Mouse (Mus musculus): ENCODE measurements around the gene Chchd3. TPM values are rescaled to one million over a fixed set of nuclear protein-coding genes. Genes with fewer than 3 reads are reported as not detected.

Gene Chchd3
- 78.8 and 79.7 TPM in 2 replicates for polyA plus RNA-seq (2015; fragmentation: Nextera tagmentation; extraction: Ambion mirVana)

DNA sequence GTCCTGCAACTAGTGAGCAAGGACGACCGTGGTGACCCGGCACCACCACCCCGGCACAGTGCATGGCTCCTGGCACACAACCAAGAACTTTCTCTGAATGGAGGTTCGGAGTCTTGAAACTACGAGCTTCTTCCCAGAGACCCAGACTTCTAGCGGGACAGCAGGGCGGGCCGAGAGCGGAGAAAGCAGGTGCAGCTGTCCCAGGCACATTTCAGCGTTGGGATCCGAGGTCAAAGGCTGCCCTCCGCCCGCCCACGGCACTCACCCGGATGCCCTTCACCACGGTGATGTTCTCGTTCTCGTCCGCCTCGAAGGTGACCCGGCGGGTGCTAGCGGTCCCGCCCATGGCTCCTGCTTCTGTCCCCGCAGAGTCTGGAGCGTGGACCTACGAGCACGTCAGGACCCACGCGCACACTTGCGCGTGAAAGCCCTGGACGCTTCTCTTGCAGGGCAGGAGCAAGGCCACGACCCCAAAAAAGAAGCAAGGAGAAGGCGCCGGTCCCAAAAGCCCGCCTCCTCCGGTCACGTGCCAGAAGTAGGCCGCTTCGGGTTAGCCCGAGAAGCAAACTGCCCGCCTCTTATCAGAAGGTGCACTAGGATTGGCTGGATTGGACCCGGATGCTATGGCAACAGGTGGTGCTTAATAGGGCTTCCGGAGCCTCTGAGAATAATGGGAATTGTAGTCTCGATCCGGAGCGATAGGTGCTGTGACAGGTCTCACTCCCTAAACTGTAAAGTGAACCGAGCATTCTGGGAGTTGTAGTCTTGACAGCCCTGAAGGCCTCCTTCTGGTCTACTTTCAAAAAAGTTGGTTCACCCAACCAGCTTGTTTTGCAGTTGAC lies at the start of gene Chchd3:
Gene Chchd3, minus strand, starts transcription at position 526 of the 842 bp plus-strand sequence.
- WGBS (ENCODE audit: insufficient replicate concordance) = 0% methylated on average over 48 of the region's 50 CpGs
- peak; percentile 95 for DNase-seq
- peaks cover 10% of the 10 kb centered on the region for H3K4me1 ChIP-seq (ENCODE audit: insufficient read depth)
- H3K27ac ChIP-seq (ENCODE audit: low read depth) = peak within 1 kb of the TSS; percentile 87
- H3K4me3 ChIP-seq (ENCODE audit: low read depth, low read length) = peak within 1 kb of the TSS; percentile 90
- no peaks in the 10 kb centered on the region for H3K9me3 ChIP-seq (ENCODE audit: low read length)
- no peaks in the 10 kb centered on the region for H3K27me3 ChIP-seq (ENCODE audit: insufficient read depth, low read length)
- no peaks in the 10 kb centered on the region for H3K36me3 ChIP-seq (replicated peaks; ENCODE audit: insufficient read depth, low read length)
- H3K4me2 ChIP-seq (ENCODE audit: low read depth, low read length) = peak within 1 kb of the TSS; percentile 81
- TF ChIP-seq EP300 (IDR thresholded peaks at IDR 0.05; ENCODE audit: low read depth) (0 out of 2 replicates have a peak, but pooled peaks have one; percentile 29), CTCF (IDR thresholded peaks at IDR 0.05; ENCODE audit: low read depth) (no peak)
- ATAC-seq = peak; percentile 99
- H3K9ac ChIP-seq (replicated peaks) = peak within 1 kb of the TSS; percentile 80

- 71% methylated on average over 6 of the region's 6 CpGs for WGBS (ENCODE audit: insufficient replicate concordance)
Measured at GRCm38 (mm10) chr6:33104661-33105060, 44.6 kb upstream of the Chchd3 start.

DNA sequence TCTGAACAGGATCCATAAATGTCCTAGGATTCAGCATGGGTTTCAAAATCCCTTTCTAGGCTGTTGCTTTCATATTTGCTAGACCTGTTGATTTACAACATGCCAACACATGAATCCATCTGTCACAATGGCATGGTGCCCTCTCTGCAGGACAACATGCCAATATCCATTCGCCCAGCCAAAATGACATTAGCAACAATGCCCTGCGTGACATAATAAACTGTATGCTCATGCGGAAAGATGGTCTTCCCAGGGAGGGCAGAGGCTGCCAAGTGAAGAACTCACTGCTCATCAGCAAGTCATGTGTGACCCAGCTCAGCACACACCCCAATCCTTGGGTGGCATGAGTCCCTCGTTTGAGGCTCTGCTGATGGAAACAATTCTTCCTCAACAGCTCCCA lies 38.8 kb upstream of the Chchd3 start:
- Histone ChIP-seq H3K4me2 (ENCODE audit: low read depth, low read length) (no peak overlapping the region), H3K27me3 (ENCODE audit: insufficient read depth, low read length) (no peaks in the 10 kb centered on the region), H3K9ac (replicated peaks) (no peak overlapping the region), H3K4me1 (ENCODE audit: insufficient read depth) (no peaks in the 10 kb centered on the region), H3K4me3 (ENCODE audit: low read depth, low read length) (no peak overlapping the region), H3K9me3 (ENCODE audit: low read length) (no peaks in the 10 kb centered on the region), H3K27ac (ENCODE audit: low read depth) (no peak overlapping the region), H3K36me3 (replicated peaks; ENCODE audit: insufficient read depth, low read length) (no peaks in the 10 kb centered on the region)
- ATAC-seq (no peak), DNase-seq (no peak)
- no peak for TF ChIP-seq EP300 (IDR thresholded peaks at IDR 0.05; ENCODE audit: low read depth)
- TF ChIP-seq CTCF (IDR thresholded peaks at IDR 0.05; ENCODE audit: low read depth) = no peak
- 72% methylated on average over 4 of the region's 4 CpGs for WGBS (ENCODE audit: insufficient replicate concordance)

More at GRCm38 (mm10) chr6:33104661-33105060, 44.6 kb upstream of the Chchd3 start:
- DNase-seq (no peak), ATAC-seq (no peak)
- H3K9me3 ChIP-seq (ENCODE audit: low read length) = no peaks in the 10 kb centered on the region
- H3K4me2 ChIP-seq (ENCODE audit: low read depth, low read length) = no peak overlapping the region
- H3K27ac ChIP-seq (ENCODE audit: low read depth) = no peak overlapping the region
- H3K9ac ChIP-seq (replicated peaks) = no peak overlapping the region
- no peak for TF ChIP-seq EP300 (IDR thresholded peaks at IDR 0.05; ENCODE audit: low read depth)
- no peak for TF ChIP-seq CTCF (IDR thresholded peaks at IDR 0.05; ENCODE audit: low read depth)
- H3K36me3 ChIP-seq (replicated peaks; ENCODE audit: insufficient read depth, low read length) = no peaks in the 10 kb centered on the region
- no peaks in the 10 kb centered on the region for H3K4me1 ChIP-seq (ENCODE audit: insufficient read depth)
- H3K27me3 ChIP-seq (ENCODE audit: insufficient read depth, low read length) = no peaks in the 10 kb centered on the region
- H3K4me3 ChIP-seq (ENCODE audit: low read depth, low read length) = no peak overlapping the region

DNA sequence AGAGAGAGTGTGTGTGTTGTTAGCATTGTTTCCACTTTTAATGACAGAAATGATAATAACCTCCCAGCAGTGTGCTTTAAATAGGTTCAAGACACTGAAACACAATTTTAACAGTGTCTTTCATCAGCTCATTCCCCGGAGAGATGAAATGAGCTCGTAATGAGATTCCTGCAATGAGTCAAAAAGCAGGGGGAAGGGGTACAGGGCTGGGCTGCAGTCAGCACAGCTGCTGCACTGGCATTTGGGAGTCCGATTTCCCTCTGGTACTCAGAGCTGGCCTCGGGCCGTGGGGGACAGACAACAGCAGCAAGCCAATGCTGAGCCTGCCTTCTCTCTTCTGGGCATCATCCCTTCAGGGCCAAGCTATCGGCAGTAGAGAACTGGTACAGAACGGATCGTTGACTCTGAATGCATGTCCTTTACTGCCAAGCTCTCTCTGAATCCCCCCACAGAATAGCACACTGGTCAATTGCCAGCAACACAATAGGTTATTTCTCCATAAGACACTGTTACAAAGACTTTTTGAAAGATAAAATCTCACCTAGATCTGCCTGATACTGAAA lies 34.7 kb upstream of the Chchd3 start:
- no peaks in the 10 kb centered on the region for H3K27me3 ChIP-seq (ENCODE audit: insufficient read depth, low read length)
- no peak overlapping the region for H3K9ac ChIP-seq (replicated peaks)
- H3K4me1 ChIP-seq (ENCODE audit: insufficient read depth) = no peaks in the 10 kb centered on the region
- H3K4me3 ChIP-seq (ENCODE audit: low read depth, low read length) = no peak overlapping the region
- H3K36me3 ChIP-seq (replicated peaks; ENCODE audit: insufficient read depth, low read length) = no peaks in the 10 kb centered on the region
- H3K27ac ChIP-seq (ENCODE audit: low read depth) = no peak overlapping the region
- H3K4me2 ChIP-seq (ENCODE audit: low read depth, low read length) = no peak overlapping the region
- no peak for ATAC-seq
- no peak for TF ChIP-seq CTCF (IDR thresholded peaks at IDR 0.05; ENCODE audit: low read depth)
- TF ChIP-seq EP300 (IDR thresholded peaks at IDR 0.05; ENCODE audit: low read depth) = no peak
- no peak for DNase-seq
- no peaks in the 10 kb centered on the region for H3K9me3 ChIP-seq (ENCODE audit: low read length)
- 77% methylated on average over 8 of the region's 8 CpGs for WGBS (ENCODE audit: insufficient replicate concordance)

DNA sequence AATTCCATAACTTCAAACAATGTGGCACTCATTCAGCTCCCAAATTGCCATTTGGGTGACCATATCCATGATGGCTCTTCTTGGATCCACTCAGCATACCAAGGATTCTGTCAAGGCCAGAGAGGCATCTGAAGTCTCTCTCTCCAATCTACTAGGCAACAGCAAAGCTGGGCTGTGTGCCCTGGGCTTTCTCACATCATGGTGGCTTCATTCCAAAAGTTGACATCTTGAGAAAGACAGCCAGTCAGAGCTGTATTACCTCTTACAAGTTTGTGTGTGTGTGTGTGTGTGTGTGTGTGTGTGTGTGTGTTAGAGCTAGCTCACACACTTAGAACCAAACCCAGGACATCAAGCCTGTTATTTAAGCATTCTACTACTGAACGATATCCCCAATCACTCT lies 20.1 kb upstream of the Chchd3 start:
- no peak overlapping the region for H3K4me2 ChIP-seq (ENCODE audit: low read depth, low read length)
- no peak overlapping the region for H3K9ac ChIP-seq (replicated peaks)
- H3K4me3 ChIP-seq (ENCODE audit: low read depth, low read length) = no peak overlapping the region
- no peaks in the 10 kb centered on the region for H3K36me3 ChIP-seq (replicated peaks; ENCODE audit: insufficient read depth, low read length)
- no peaks in the 10 kb centered on the region for H3K27me3 ChIP-seq (ENCODE audit: insufficient read depth, low read length)
- H3K4me1 ChIP-seq (ENCODE audit: insufficient read depth) = no peaks in the 10 kb centered on the region
- ATAC-seq (no peak), DNase-seq (no peak)
- 74% methylated on average over 1 of the region's 1 CpGs for WGBS (ENCODE audit: insufficient replicate concordance)
- peaks cover 6% of the 10 kb centered on the region; the same call in 1 of the 2 replicates for H3K9me3 ChIP-seq (ENCODE audit: low read length)
- TF ChIP-seq CTCF (IDR thresholded peaks at IDR 0.05; ENCODE audit: low read depth) (no peak), EP300 (IDR thresholded peaks at IDR 0.05; ENCODE audit: low read depth) (no peak)
- no peak overlapping the region for H3K27ac ChIP-seq (ENCODE audit: low read depth)

GRCm38 (mm10) chr6:33078260-33078936 lies 18.3 kb upstream of the Chchd3 start:
- no peaks in the 10 kb centered on the region for H3K4me1 ChIP-seq (ENCODE audit: insufficient read depth)
- no peaks in the 10 kb centered on the region for H3K36me3 ChIP-seq (replicated peaks; ENCODE audit: insufficient read depth, low read length)
- no peak for ATAC-seq
- no peak overlapping the region for H3K4me3 ChIP-seq (ENCODE audit: low read depth, low read length)
- no peak overlapping the region for H3K4me2 ChIP-seq (ENCODE audit: low read depth, low read length)
- H3K27ac ChIP-seq (ENCODE audit: low read depth) = no peak overlapping the region
- DNase-seq = no peak
- H3K9me3 ChIP-seq (ENCODE audit: low read length) = peaks cover 6% of the 10 kb centered on the region; the same call in 1 of the 2 replicates
- WGBS (ENCODE audit: insufficient replicate concordance) = 65% methylated on average over 19 of the region's 19 CpGs
- no peak for TF ChIP-seq EP300 (IDR thresholded peaks at IDR 0.05; ENCODE audit: low read depth)
- no peak for TF ChIP-seq CTCF (IDR thresholded peaks at IDR 0.05; ENCODE audit: low read depth)
- no peak overlapping the region for H3K9ac ChIP-seq (replicated peaks)
- H3K27me3 ChIP-seq (ENCODE audit: insufficient read depth, low read length) = no peaks in the 10 kb centered on the region
